Mouse (Mus musculus): ENCODE measurements around the gene Prkar1b. TPM values are rescaled to one million over a fixed set of nuclear protein-coding genes. Genes with fewer than 3 reads are reported as not detected.

The Prkar1b gene
- total RNA-seq, 1 experiment from 2014 or later: not detected

GRCm38 (mm10) chr5:138992611-138993370 is 157.0 kb downstream of the Prkar1b start:
- ATAC-seq (ENCODE audit: extremely low read depth, insufficient number of reproducible peaks, low FRiP score, poor library complexity, severe bottlenecking): no peak

GRCm38 (mm10) chr5:138991734-138992133 is 158.1 kb downstream of the Prkar1b start:
- no peak for ATAC-seq (ENCODE audit: extremely low read depth, insufficient number of reproducible peaks, low FRiP score, poor library complexity, severe bottlenecking)

GRCm38 (mm10) chr5:138990659-138991380 is 159.0 kb downstream of the Prkar1b start:
- ATAC-seq (ENCODE audit: extremely low read depth, insufficient number of reproducible peaks, low FRiP score, poor library complexity, severe bottlenecking): no peak

- no peak for ATAC-seq (ENCODE audit: extremely low read depth, insufficient number of reproducible peaks, low FRiP score, poor library complexity, severe bottlenecking)
Measured at GRCm38 (mm10) chr5:138989567-138989966, 160.2 kb downstream of the Prkar1b start.

- no peak for ATAC-seq (ENCODE audit: extremely low read depth, insufficient number of reproducible peaks, low FRiP score, poor library complexity, severe bottlenecking)
Measured at GRCm38 (mm10) chr5:138988764-138989163, 161.0 kb downstream of the Prkar1b start.

- ATAC-seq (ENCODE audit: extremely low read depth, insufficient number of reproducible peaks, low FRiP score, poor library complexity, severe bottlenecking): no peak
Measured at GRCm38 (mm10) chr5:138987994-138988393, 161.8 kb downstream of the Prkar1b start.

- ATAC-seq (ENCODE audit: extremely low read depth, insufficient number of reproducible peaks, low FRiP score, poor library complexity, severe bottlenecking): no peak
Measured at GRCm38 (mm10) chr5:138981921-138982320, 167.9 kb downstream of the Prkar1b start.

GRCm38 (mm10) chr5:138980608-138981007 is 169.2 kb downstream of the Prkar1b start:
- ATAC-seq (ENCODE audit: extremely low read depth, insufficient number of reproducible peaks, low FRiP score, poor library complexity, severe bottlenecking): no peak

- no peak for ATAC-seq (ENCODE audit: extremely low read depth, insufficient number of reproducible peaks, low FRiP score, poor library complexity, severe bottlenecking)
Measured at GRCm38 (mm10) chr5:138979840-138980239, 170.0 kb downstream of the Prkar1b start.

GRCm38 (mm10) chr5:138977759-138978158 is 172.0 kb downstream of the Prkar1b start:
- no peak for ATAC-seq (ENCODE audit: extremely low read depth, insufficient number of reproducible peaks, low FRiP score, poor library complexity, severe bottlenecking)

- no peak for ATAC-seq (ENCODE audit: extremely low read depth, insufficient number of reproducible peaks, low FRiP score, poor library complexity, severe bottlenecking)
Measured at GRCm38 (mm10) chr5:138974911-138975485, 174.8 kb downstream of the Prkar1b start.

GRCm38 (mm10) chr5:138973480-138973879 is 176.3 kb downstream of the Prkar1b start:
- no peak for ATAC-seq (ENCODE audit: extremely low read depth, insufficient number of reproducible peaks, low FRiP score, poor library complexity, severe bottlenecking)

GRCm38 (mm10) chr5:138971405-138971804 is 178.4 kb downstream of the Prkar1b start:
- ATAC-seq (ENCODE audit: extremely low read depth, insufficient number of reproducible peaks, low FRiP score, poor library complexity, severe bottlenecking): no peak

GRCm38 (mm10) chr5:138970056-138970490 is 179.7 kb downstream of the Prkar1b start:
- ATAC-seq (ENCODE audit: extremely low read depth, insufficient number of reproducible peaks, low FRiP score, poor library complexity, severe bottlenecking): no peak

Other genes with a start within 250 kb of the Prkar1b start
- gene Pdgfa, start 152.6 kb downstream of the Prkar1b start, total RNA-seq (2017): 0.25 TPM in 1 of 2 replicates, not detected in the other
- gene Dnaaf5, start 222 bp upstream of the Prkar1b start, total RNA-seq (2017): 7.2 and 10.3 TPM in 2 replicates
- gene Sun1, start 50.6 kb upstream of the Prkar1b start, total RNA-seq (2017): 63.8 and 72.3 TPM in 2 replicates
- 16.6 and 17.3 TPM in 2 replicates for gene Get4, start 102.3 kb upstream of the Prkar1b start, total RNA-seq (2017)
- 20.8 and 21.1 TPM in 2 replicates for gene Adap1, start 175.6 kb upstream of the Prkar1b start, total RNA-seq (2017)
- 14.4 and 17.2 TPM in 2 replicates for gene Cox19, start 201.4 kb upstream of the Prkar1b start, total RNA-seq (2017)
- not detected in 2 replicates for gene Cyp2w1, start 202.6 kb upstream of the Prkar1b start, total RNA-seq (2017)
- gene Gpr146, start 227.7 kb upstream of the Prkar1b start, total RNA-seq (2017): 44.6 and 45.5 TPM in 2 replicates